8 mouse cellular contexts compared by ENCODE assay signal in the genomic region with DNA sequence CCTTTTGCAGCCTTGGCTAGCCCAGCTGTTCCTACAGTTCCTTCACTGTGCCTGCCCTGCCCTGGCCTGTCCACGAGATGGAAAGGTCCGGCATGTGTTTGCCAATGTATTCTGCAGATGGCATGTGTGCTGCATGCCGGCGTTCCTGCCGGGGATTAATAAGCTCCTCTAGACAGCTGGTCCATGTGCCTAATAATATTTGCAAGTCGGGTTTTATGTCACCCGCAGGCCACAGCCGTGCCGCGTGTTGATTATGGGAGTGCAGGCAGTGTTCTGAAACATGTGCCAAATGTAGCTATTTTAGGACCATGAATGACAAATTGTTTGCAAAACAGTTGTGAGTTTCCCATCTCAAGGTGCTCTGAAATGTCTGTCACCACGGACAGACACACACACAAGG.
DNase-seq lines count a peak whose midpoint lies in the region; ATAC-seq and TF ChIP-seq lines count a peak whose summit lies in the region.

No protein-coding gene starts in this region.

- no peaks in the 10 kb centered on the region for H3K27me3 ChIP-seq in neural tube, embryonic 11.5 days (ENCODE audit: control insufficient read depth, insufficient read depth, low read length)

- TF ChIP-seq CTCF in olfactory bulb, adult 2 months (IDR thresholded peaks at IDR 0.05; ENCODE audit: insufficient read depth, low read depth, low read length), result no peak

- H3K4me2 ChIP-seq in neural tube, embryonic 11.5 days (ENCODE audit: low read depth), result no peak overlapping the region

- H3K9ac ChIP-seq in neural tube, embryonic 11.5 days (ENCODE audit: low read length), result no peak overlapping the region

- H3K4me3 ChIP-seq in neural tube, embryonic 11.5 days (ENCODE audit: low read depth, low read length), result no peak overlapping the region
- no peak overlapping the region for H3K4me3 ChIP-seq in olfactory bulb, adult 2 months (ENCODE audit: insufficient read depth, low read depth, low read length)

- 66% methylated on average over 11 of the region's 11 CpGs for WGBS in neural tube, embryonic 11.5 days
- WGBS in olfactory bulb, adult 2 months, result 37% methylated on average over 11 of the region's 11 CpGs

- no peaks in the 10 kb centered on the region for H3K36me3 ChIP-seq in neural tube, embryonic 11.5 days (ENCODE audit: control insufficient read depth, insufficient read depth, low read length)

- no peak for DNase-seq in neural tube, embryonic 11.5 days (ENCODE audit: low spot score)
- DNase-seq in neural tube, embryonic 10.5 days (ENCODE audit: extremely low spot score, low spot score), result no peak
- peak; percentile 36 to 50 for DNase-seq in gastrocnemius, postnatal 36 days
- DNase-seq in kidney, postnatal 14 days, result peak; percentile 61
- no peak for DNase-seq in frontal cortex, postnatal 36 days (ENCODE audit: low spot score in 2 of 2)
- no peak for DNase-seq in spleen, postnatal 14 days (ENCODE audit: low spot score in 2 of 2)

- TF ChIP-seq POLR2A in olfactory bulb, adult 2 months (IDR thresholded peaks at IDR 0.05; ENCODE audit: insufficient read depth, low read depth, low read length), result no peak

- H3K27ac ChIP-seq in neural tube, embryonic 11.5 days (ENCODE audit: low read depth, low read length), result 0 out of 2 replicates have a peak overlapping the region, but pooled peaks have one; percentile 5
- H3K27ac ChIP-seq in olfactory bulb, adult 2 months (ENCODE audit: insufficient read depth, low read depth, low read length), result peak overlapping the region; percentile 1; the same call in 1 of the 2 replicates

- no peaks in the 10 kb centered on the region for H3K9me3 ChIP-seq in neural tube, embryonic 11.5 days (ENCODE audit: control insufficient read depth, low read length)

- intact Hi-C loops in gastrocnemius, postnatal 36 days (cut with DNase I), result no loop called here

- H3K4me1 ChIP-seq in neural tube, embryonic 11.5 days (ENCODE audit: control insufficient read depth, insufficient read depth, low read length), result peaks cover 39% of the 10 kb centered on the region
- H3K4me1 ChIP-seq in olfactory bulb, adult 2 months (ENCODE audit: control insufficient read depth, insufficient read depth, low read length), result peaks cover 48% of the 10 kb centered on the region

- peak; percentile 15; the same call in 1 of the 2 replicates for ATAC-seq in neural tube, embryonic 11.5 days (ENCODE audit: insufficient read depth, low FRiP score, low TSS enrichment)
- ATAC-seq in inflammation-experienced regulatory T-cells, adult 6 months, result no peak

Comparison
In these comparisons a context has a peak if more than half of its experiments do, and no peak if none do; other contexts are left out.
1. DNase-seq: peak in gastrocnemius, postnatal 36 days (2 of 2) and kidney, postnatal 14 days (single experiment); none in neural tube, embryonic 11.5 days (single experiment), neural tube, embryonic 10.5 days (single experiment), frontal cortex, postnatal 36 days (0 of 2) and spleen, postnatal 14 days (0 of 2).